Mouse (Mus musculus): ENCODE data around the gene Plekhf1. TPM values are rescaled to one million over a fixed set of nuclear protein-coding genes. Genes with fewer than 3 reads are reported as not detected.

Plekhf1 gene
- total RNA-seq (2023), result 0.09 to 0.27 TPM in 2 of 4 replicates, not detected in the others

GRCm38 (mm10) chr7:38227900-38228298, at the start of gene Plekhf1:
Plekhf1 (minus strand) TSS chr7:38228016.

GRCm38 (mm10) chr7:38270703-38271510, 43.1 kb upstream of the Plekhf1 start, which contains the start of gene Pop4:
Pop4 (minus strand) TSS chr7:38271423.

GRCm38 (mm10) chr7:38182962-38183687, 44.7 kb downstream of the Plekhf1 start, which contains the start of gene 1600014C10Rik:
1600014C10Rik (plus strand) TSS chr7:38183217.

Other genes with a start within 250 kb of the Plekhf1 start
- gene Uri1, start 204.5 kb downstream of the Plekhf1 start, total RNA-seq (2023), result 33.0 to 43.1 TPM (median 33.9 TPM) in 4 replicates
- 1.7 to 2.7 TPM (median 2.4 TPM) in 4 replicates for gene Ccne1, start 120.5 kb downstream of the Plekhf1 start, total RNA-seq (2023)
- gene 1600014C10Rik, start 44.8 kb downstream of the Plekhf1 start, total RNA-seq (2023), result 9.3 to 12.8 TPM (median 11.1 TPM) in 4 replicates
- 75.1 to 92.3 TPM (median 84.3 TPM) in 4 replicates for gene Pop4, start 43.4 kb upstream of the Plekhf1 start, total RNA-seq (2023)

Data from B cell, adult 62 days (primary cell).